Mouse (Mus musculus) heart, postnatal 25 days (tissue): Measurements from ENCODE around the gene Stx8. TPM values are rescaled to one million over a fixed set of nuclear protein-coding genes. Genes with fewer than 3 reads are reported as not detected.

ENCODE experiments used
- DNase-seq: peaks from one replicate; pipeline ENCODE4 v3.0.0; 2022; ENCODE audit warnings: low spot score
- intact Hi-C: fragments of 180-260 bp; cut with DNase I; formaldehyde crosslinking; loops from one replicate; pipeline ENCODE4 v1.15.1; 2025
- total RNA-seq, 2 experiments: library from RNA; stranded (reverse); gene quantifications; 2 replicates each; pipeline ENCODE4 v1.2.3; 2021

The Stx8 gene
- total RNA-seq = 10 to 100 TPM; 26.7 to 30.1 TPM

- intact Hi-C loops = loop anchor here (10.0 kb wide), 1 partner anchor 71 kb away; no protein-coding TSS in a partner anchor
- peak; percentile 80 for DNase-seq
Measured at GRCm38 (mm10) chr11:67965905-67966878, at the start of gene Stx8. Gene Stx8, plus strand, starts transcription at chr11:67966193.

GRCm38 (mm10) chr11:67917126-67917525 is 48.9 kb upstream of the Stx8 start:
- intact Hi-C loops = no loop called here
- no peak for DNase-seq

- DNase-seq = no peak
- intact Hi-C loops = no loop called here
Measured at GRCm38 (mm10) chr11:67919593-67919992, 46.4 kb upstream of the Stx8 start.

- intact Hi-C loops = no loop called here
- no peak for DNase-seq
Measured at GRCm38 (mm10) chr11:67920226-67920960, 45.6 kb upstream of the Stx8 start.

GRCm38 (mm10) chr11:67921091-67921826 is 44.7 kb upstream of the Stx8 start:
- intact Hi-C loops = no loop called here
- peak; percentile 28 for DNase-seq

- peak; percentile 63 for DNase-seq
- intact Hi-C loops = no loop called here
Measured at GRCm38 (mm10) chr11:67921827-67922754, 43.9 kb upstream of the Stx8 start, which contains the start of gene Usp43. Gene Usp43, minus strand, starts transcription at chr11:67922153.

GRCm38 (mm10) chr11:67922755-67923125 is 43.3 kb upstream of the Stx8 start:
- intact Hi-C loops = no loop called here

GRCm38 (mm10) chr11:67923720-67924119 is 42.3 kb upstream of the Stx8 start:
- DNase-seq = no peak
- intact Hi-C loops = loop anchor here (1.0 kb wide), 1 partner anchor 26 kb away; no protein-coding TSS in a partner anchor

More at GRCm38 (mm10) chr11:67922755-67923125, 43.3 kb upstream of the Stx8 start:
- DNase-seq = peak; percentile 51

GRCm38 (mm10) chr11:67925000-67925399 is 41.0 kb upstream of the Stx8 start:
- DNase-seq = no peak
- intact Hi-C loops = loop anchor here (1.0 to 5.0 kb wide), 2 partner anchors 28 to 103 kb away; no protein-coding TSS in a partner anchor

- DNase-seq = no peak
- intact Hi-C loops = loop anchor here (5.0 kb wide), 1 partner anchor 104 kb away; no protein-coding TSS in a partner anchor
Measured at GRCm38 (mm10) chr11:67926348-67927055, 39.5 kb upstream of the Stx8 start.

GRCm38 (mm10) chr11:67932156-67932555 is 33.8 kb upstream of the Stx8 start:
- no peak for DNase-seq
- intact Hi-C loops = no loop called here

GRCm38 (mm10) chr11:67948229-67948628 is 17.8 kb upstream of the Stx8 start:
- intact Hi-C loops = no loop called here
- DNase-seq = no peak

- intact Hi-C loops = no loop called here
- no peak for DNase-seq
Measured at GRCm38 (mm10) chr11:67949475-67949874, 16.5 kb upstream of the Stx8 start.

- intact Hi-C loops = no loop called here
- DNase-seq = no peak
Measured at GRCm38 (mm10) chr11:67953604-67954003, 12.4 kb upstream of the Stx8 start.

GRCm38 (mm10) chr11:67954413-67954812 is 11.6 kb upstream of the Stx8 start:
- no peak for DNase-seq
- intact Hi-C loops = no loop called here

- intact Hi-C loops = loop anchor here (10.0 kb wide), 1 partner anchor 69 kb away; no protein-coding TSS in a partner anchor
Measured at GRCm38 (mm10) chr11:67964110-67964509, 1.9 kb upstream of the Stx8 start.

GRCm38 (mm10) chr11:67965242-67965883 is 630 bp upstream of the Stx8 start, which contains the start of gene Cfap52:
Gene Cfap52, minus strand, starts transcription at chr11:67965651.
- DNase-seq = peak; percentile 50
- intact Hi-C loops = loop anchor here (10.0 kb wide), 1 partner anchor 71 kb away; no protein-coding TSS in a partner anchor

More at GRCm38 (mm10) chr11:67964110-67964509, 1.9 kb upstream of the Stx8 start:
- DNase-seq = no peak
